Comparison of ENCODE assay signal across 8 mouse cellular contexts in genomic region chr3:63928878-63929859, GRCm38 (mm10). TPM values are rescaled to one million over a fixed set of nuclear protein-coding genes. Genes with fewer than 3 reads are reported as not detected.
DNase-seq lines count a peak whose midpoint lies in the region; ATAC-seq lines count a peak whose summit lies in the region.

Gene E130311K13Rik, minus strand, starts transcription at chr3:63929472.

- peaks cover 7% of the 10 kb centered on the region; the same call in 1 of the 2 replicates for H3K4me1 ChIP-seq in megakaryocyte, embryonic 14.5 days

- peak; percentile 91 for DNase-seq in ZHBTc4 (ENCODE audit: low read depth, low spot score)
- DNase-seq in gastrocnemius, adult 8-10 months (ENCODE audit: low spot score in 2 of 2): peak; percentile 87 to 88
- peak; percentile 49 for DNase-seq in hindlimb bud, embryonic 11.5 days (ENCODE audit: extremely low spot score, low read depth, low spot score)
- peak; percentile 76 to 78 for DNase-seq in left cerebral cortex, adult 8-10 months (ENCODE audit: low spot score in 2 of 2)
- DNase-seq in right cerebral cortex, postnatal 10 days (ENCODE audit: low spot score in 2 of 2): peak; percentile 90 to 91
- peak; percentile 95 for DNase-seq in urinary bladder, postnatal 25 days (ENCODE audit: low spot score)

- no peaks in the 10 kb centered on the region for H3K27me3 ChIP-seq in megakaryocyte, embryonic 14.5 days (replicated peaks)

- H3K9me3 ChIP-seq in megakaryocyte, embryonic 14.5 days: no peaks in the 10 kb centered on the region

- ATAC-seq in common myeloid progenitor, adult 5-6 weeks (replicated peaks; ENCODE audit: low read depth, poor library complexity, severe bottlenecking): peak; percentile 95

- peak within 1 kb of the TSS; percentile 93 for H3K4me3 ChIP-seq in megakaryocyte, embryonic 14.5 days (replicated peaks)

- H3K36me3 ChIP-seq in megakaryocyte, embryonic 14.5 days (replicated peaks; ENCODE audit: low read length): peaks cover 7% of the 10 kb centered on the region

RNA-seq across cellular contexts. Expression of gene E130311K13Rik, which starts in this region (rescaled TPM):
- total RNA-seq in common myeloid progenitor, adult 5-6 weeks (2017): 5.6 and 8.5 TPM in 2 replicates
- 1 to 10 TPM; 5.4 to 8.8 (median 7.4) TPM for total RNA-seq in gastrocnemius, adult 8-10 months (2022)
- total RNA-seq in left cerebral cortex, adult 8-10 months (2022): 10 to 100 TPM; 12.1 to 15.5 (median 13.4) TPM
- polyA plus RNA-seq in megakaryocyte, embryonic 14.5 days (2012; ENCODE audit: insufficient read depth, low replicate concordance): 2.4 and 4.0 TPM in 2 replicates

Comparison
In these comparisons a context has a peak if more than half of its experiments do, and no peak if none do; other contexts are left out.
1. Peak in every context shown above with its lines: DNase-seq, ATAC-seq and H3K4me3 ChIP-seq.